Mouse (Mus musculus) thymus, adult 18-20 months (tissue): ENCODE measurements at regions not wholly inside any gene's neighbourhood (a gene's known extent, or its start where the extent isn't known, plus 50 kb on each side); places are given as distances from the start of the nearest gene placed in this dataset.
"Not testable (repeated sequence)": the region's sequence is repeated elsewhere in the genome, so short reads cannot be mapped to it uniquely, and the experiment has no call there.

Experiments used
- DNase-seq, 2 experiments: peaks; one replicate each; pipeline ENCODE4 v3.0.0; 2022; ENCODE audit warnings: mixed read lengths in 2 of 2

DNA sequence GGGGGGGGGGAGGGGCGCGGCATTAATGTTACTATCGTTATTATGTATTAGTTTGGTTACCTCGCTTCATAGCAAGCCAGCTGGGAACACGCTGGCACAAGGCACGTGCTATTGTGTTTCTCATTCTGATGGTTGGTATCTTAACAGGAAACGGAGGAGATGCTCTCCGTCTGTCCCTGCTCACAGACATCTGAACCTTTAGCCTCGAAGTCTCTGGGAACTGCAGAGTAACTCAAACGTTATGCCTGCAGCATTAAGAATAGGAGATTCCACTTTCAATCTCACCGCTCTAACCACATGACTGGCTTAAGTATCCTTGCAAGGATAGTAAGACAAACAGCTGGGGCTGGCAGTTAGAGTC lies 80.0 kb downstream of the Nfkbiz start:
- DNase-seq, result no peak

- no peak for DNase-seq
These were observed 80.6 kb downstream of the Nfkbiz start for GRCm38 (mm10) chr16:55757952-55758706.

DNA sequence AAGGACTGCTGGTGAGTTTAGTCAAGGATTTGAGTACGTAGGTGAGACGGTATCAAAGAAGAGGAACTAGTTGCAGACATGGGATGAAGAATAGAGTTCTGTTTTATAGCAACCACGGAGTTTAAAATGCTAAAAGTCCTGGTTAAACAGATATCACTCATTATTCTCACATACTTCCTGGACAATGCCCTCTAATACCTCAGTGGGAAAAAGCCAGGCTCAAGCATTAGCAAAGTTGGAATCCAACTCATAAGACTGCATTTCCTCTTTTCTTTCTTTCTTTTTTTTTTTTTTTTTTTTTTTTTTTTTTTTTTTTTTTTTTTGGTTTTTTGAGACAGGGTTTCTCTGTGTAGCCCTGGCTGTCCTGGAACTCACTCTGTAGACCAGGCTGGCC lies 81.3 kb downstream of the Nfkbiz start:
- not testable (repeated sequence) for DNase-seq

GRCm38 (mm10) chr16:55756764-55757421 lies 81.8 kb downstream of the Nfkbiz start:
- DNase-seq, result no peak

DNA sequence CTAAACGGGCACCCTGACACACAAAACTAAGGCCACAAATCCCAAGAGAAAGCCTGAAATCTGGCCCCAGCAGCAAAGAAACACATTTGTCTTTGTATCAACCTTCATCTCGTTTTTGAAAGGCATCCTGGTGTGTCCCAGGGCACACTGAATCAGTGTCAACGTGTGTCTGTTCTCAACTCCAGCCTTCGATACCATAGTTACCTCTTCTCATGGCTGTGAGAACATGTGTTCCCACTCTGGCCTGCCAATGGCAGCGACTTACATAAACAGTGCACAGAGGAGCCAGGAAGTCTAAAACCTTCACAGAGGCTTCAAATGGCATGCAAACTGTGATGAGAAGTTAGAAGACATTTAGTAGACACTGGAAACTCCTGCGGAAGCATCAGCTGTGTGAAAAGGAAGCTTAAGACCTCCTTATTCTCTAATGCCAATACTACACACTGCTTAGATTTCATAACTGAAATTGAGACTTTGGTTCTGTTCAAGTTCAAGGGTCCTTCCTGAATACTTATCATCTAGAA lies 83.3 kb downstream of the Nfkbiz start:
- DNase-seq, result no peak

DNA sequence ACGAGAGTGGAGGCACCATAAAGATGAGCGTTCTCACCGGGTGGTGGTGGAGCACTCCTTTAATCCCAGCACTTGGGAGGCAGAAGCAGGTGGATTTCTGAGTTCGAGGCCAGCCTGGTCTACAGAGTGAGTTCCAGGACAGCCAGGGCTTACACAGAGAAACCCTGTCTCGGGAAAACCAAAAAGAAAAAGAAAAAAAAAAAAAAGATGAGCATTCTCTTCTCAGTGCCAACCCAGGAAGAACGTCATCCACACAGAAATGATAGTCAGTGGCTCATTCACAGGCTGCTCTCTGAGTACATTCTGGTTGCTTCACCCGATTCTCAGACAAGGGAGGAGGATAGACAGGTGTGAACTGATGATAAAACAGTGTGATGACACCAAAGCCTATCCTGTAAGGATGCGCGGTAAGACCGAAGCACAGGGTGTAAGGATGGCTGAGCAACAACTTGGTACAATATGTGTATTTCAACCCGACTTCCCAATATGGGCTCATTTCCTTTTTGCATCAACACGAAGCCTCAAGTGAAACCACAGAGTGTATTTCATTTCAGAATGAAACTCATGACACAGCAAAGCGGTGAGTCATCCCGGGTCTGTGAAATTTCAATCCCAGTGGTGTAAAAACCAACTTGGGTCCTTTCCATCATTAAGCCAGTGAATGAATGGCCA lies 84.5 kb downstream of the Nfkbiz start:
- DNase-seq, result no peak

GRCm38 (mm10) chr16:55753380-55753779 lies 85.3 kb downstream of the Nfkbiz start:
- DNase-seq, result no peak

DNA sequence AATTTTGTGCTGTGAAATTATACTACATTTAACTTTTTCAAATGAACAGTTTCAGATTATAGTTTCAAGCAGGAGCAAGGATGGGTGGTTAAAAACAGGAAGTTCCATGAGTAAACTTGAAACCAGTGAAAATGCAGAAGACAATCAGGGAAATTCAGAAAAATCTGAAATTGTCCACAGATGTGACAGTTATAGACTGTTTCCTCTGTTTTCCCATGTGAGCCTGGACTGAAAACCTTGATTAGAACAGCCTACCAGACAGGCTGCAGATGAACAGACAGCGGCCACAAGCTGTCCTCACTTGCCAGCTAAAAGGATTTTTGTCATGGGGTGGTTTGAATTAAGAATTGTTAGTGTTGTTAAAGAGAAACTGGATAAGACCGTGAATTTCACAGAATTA lies 91.4 kb downstream of the Nfkbiz start:
- DNase-seq, result no peak

DNA sequence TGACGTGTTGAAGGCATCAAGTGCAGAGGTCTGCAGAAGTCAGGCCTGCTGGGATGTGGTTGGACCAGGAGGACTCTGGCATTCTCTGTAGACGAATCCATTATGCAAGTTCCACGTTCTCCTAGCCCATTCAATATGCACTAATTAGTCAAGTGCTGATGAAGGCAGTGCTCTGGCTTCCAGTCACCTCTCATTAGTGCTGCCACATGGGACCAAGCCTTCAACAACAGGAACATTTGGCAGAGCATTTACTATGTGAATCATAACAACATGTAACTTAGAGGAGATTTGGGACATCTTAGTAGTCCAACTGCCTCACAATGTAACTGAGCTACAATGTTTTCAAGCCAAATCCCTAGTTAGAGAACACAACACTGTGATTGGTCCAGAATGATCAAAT lies 92.5 kb downstream of the Nfkbiz start:
- DNase-seq, result no peak

DNA sequence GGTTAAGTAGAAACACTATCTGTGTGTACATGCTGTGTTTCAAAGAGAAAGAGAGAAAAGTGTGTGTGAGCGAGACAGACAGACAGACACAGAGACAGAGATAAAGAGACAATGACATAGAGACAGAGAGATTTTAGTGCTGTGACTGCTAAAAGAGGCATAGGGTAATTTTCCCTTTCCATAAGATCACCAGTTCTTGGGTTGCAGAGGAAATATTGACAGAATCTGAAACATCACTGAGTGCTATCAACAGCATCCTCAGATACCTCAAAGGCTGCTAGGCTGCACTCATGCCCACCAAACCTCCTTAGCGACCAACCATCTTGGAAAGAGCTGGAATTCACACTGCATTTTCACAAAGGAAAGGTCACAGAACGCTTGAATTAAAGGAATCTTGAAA lies 93.6 kb downstream of the Nfkbiz start:
- DNase-seq, result no peak

DNA sequence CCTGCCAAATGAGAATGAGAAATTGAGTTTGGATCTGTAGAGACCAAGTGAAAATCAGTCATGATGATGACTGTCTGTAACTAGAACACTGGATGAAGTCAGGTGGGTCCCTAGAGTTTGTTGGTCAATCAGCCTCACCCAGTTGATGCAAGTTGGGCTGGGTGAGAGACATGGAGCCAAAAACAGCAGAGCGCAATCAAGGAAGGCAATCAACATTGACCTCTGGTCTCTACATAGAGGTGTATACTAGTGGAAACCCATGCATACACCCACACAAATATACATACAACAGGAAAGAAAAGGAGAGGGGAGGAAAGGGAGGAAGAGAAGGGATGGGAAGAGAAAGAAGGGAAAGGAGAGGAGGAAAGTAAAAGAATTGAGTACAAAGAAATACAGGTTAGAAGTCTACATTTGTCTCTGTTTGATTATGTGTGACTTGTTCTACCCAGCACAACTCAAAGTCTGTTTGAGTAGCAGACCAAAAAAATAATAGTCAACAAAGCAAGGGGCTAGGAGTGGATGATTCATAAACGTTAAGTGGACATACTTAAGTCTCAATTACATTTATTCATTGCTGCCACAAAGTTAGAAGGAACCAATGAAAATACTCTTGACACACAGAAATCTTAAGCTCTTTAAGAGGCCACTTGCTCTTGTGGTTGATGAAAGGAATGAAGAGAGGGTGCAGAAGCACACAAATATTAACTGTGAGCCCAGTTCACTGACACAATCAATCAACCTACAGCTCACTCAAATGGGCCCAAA lies 97.4 kb downstream of the Nfkbiz start:
- no peak for DNase-seq

GRCm38 (mm10) chr16:55738741-55739140 lies 100.0 kb downstream of the Nfkbiz start:
- DNase-seq, result no peak

GRCm38 (mm10) chr16:55735476-55735968 lies 103.2 kb downstream of the Nfkbiz start:
- DNase-seq, result no peak

GRCm38 (mm10) chr16:55734301-55734700 lies 104.4 kb downstream of the Nfkbiz start:
- no peak for DNase-seq

DNA sequence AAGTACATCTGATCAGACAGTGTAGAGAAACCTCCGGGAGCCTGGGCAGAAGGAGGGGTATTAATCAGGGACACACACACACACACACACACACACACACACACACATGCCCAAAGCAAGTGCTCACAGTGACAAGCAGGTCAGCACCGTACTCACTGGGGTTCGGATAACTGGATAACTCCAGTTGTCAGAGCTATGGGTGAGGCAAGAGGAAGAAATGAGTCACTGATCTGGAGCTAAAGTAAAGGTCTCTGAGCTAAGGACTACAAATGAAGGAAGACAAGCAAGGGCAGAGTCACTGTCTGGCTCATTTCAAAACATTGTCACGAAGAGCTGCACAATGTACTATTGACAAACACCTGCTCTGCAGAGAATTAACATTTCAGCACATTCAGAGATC lies 104.9 kb downstream of the Nfkbiz start:
- no peak for DNase-seq

GRCm38 (mm10) chr16:55731003-55731402 lies 107.7 kb downstream of the Nfkbiz start:
- no peak for DNase-seq

- no peak for DNase-seq
These were observed 112.2 kb downstream of the Nfkbiz start for GRCm38 (mm10) chr16:55726538-55726937.

DNA sequence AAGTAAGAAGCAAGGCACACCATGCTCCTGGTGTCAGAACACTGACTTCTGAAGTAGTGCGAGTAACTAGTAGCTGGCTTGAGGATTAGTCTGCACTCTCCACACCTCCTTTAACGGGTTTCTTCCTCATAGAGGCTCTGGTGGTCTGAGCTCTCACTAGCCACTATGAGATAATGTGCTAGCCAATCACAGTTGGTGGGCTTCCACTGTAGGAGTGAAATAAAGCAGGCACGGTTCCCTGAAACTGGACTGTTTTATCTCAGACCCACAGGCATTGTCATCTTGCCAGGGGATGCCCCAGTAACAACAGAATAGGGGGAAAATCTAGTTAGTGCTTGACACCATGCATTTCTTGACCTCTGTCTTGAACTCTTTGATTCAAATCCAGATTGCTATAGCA lies 118.3 kb downstream of the Nfkbiz start:
- no peak for DNase-seq

DNA sequence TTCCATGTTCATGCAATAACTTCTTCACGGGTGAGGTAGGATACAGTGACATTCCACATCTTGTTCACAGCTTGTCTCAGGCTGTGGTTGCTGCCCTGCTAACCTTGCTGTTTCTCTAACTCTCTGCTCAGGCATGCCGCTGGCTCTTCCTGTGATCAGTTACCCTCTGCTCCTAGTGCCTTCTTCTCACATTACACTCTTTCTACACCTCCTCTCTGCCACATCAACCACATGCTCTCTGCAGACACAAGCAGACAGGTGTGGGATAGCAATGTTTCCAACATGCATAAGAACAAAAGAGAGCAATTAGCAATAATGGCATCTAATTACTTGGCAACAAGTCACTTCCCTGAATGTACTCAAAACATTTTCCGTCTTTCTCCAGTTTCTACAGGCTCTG lies 128.7 kb downstream of the Nfkbiz start:
- DNase-seq, result no peak

- DNase-seq, result no peak
These were observed 132.2 kb downstream of the Nfkbiz start for GRCm38 (mm10) chr16:55706502-55706901.

- DNase-seq, result no peak
These were observed 140.2 kb downstream of the Nfkbiz start for GRCm38 (mm10) chr16:55698489-55698892.

- DNase-seq, result no peak
These were observed 147.6 kb downstream of the Nfkbiz start for GRCm38 (mm10) chr16:55691069-55691468.

DNA sequence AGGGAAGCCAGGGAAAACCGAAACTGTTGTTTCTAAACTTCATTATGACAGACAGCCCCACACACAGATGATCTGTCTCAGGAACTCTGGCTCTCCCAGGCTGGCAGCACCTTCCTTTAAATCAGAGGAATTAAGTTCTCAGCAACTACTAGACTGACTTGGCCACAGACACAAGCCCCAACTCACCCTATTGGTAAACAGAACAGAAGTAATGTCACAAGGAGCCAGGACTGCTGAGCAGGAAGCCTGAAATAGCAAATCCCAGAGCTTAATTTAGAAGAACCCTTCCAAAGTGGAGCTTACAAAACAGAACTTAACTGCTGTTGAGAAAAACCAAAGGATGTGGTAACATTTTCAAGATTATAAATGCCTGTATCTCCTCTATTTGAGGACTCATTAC lies 174.8 kb downstream of the Nfkbiz start:
- no peak for DNase-seq
